Mouse (Mus musculus) adrenal gland, postnatal 25 days (tissue): ENCODE measurements at regions not wholly inside any gene's neighbourhood (a gene's known extent, or its start where the extent isn't known, plus 50 kb on each side); places are given as distances from the start of the nearest gene placed in this dataset.
"Not testable (repeated sequence)": the region's sequence is repeated elsewhere in the genome, so short reads cannot be mapped to it uniquely, and the experiment has no call there.

Source experiments
- DNase-seq: peaks from one replicate; pipeline ENCODE4 v3.0.0; 2021; ENCODE audit warnings: mixed read lengths

DNA sequence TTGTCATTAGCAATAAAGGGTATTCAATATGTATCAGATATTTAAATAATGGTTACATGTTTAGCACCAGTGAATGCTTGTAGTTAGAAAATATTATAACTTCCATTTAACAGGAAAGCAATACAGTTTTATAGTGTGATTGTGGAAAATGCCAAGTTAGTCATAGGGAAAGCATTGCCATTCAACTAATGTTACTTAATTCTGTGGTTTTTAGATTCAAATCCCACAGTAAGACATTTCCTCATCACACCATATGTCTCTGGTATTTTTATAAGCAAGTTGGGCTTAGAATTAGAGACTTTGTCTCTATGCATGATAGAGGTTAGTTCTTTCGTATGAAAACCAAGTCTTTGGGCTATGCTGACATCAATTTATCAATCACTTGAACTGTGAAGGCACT is 133.0 kb downstream of the Prr30 start:
- no peak for DNase-seq

DNA sequence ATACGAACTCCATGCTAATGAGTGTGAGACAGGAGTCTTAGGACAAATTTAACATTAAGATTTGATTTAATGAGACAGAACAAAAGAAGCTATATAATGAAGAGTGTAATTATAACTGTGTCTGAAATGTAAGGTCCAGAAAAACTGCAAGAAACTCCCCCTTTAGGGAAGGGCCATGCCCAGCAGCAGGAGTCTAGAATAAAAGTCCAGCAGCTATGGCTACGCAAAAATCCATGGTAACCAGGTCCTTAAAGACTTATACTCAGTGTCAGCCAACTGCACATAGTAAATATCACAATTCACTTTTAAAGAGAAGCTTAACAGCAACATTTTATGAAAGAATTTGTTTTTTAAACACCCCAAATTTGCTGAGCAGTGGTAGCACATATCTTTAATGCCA is 143.3 kb downstream of the Prr30 start:
- DNase-seq = no peak

DNA sequence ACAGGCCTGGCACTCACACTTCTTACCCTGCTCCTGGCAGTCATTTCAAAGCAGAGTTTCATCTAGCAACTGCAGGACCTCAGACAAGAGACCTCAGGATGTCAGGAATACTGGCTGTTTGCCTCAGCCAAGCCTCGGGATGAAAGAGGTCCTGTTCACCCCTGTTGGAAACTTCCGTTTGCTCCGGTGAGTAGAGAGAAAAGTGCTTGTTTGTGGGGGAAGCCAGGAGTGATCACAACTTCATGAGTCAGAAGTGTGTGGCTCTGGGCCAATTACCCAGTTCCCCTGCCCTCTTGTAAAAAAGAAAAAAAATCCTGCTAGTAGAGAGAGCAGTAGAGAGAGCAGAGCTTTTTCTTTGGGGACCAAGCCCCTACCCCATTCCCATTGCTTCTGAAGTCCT is 144.2 kb downstream of the Prr30 start:
- peak; percentile 71 for DNase-seq

DNA sequence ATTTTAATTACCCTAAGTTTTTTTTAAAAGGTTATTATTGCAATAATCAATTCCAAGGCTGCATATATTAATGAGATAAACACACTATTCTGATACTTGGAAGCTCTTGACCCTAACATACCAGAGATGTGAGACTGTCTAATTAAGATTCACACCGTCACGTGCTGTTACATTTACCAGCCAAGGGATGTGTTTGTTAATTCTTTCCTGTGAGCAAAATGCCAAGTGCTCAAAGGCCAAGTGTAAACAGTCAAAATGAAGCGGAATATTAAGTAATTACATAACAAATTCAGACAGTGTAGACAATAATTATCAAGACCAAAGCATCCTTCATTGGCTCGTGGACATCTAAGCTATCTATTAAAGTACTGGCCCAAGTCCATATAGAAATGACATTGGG is 145.3 kb downstream of the Prr30 start:
- no peak for DNase-seq

DNA sequence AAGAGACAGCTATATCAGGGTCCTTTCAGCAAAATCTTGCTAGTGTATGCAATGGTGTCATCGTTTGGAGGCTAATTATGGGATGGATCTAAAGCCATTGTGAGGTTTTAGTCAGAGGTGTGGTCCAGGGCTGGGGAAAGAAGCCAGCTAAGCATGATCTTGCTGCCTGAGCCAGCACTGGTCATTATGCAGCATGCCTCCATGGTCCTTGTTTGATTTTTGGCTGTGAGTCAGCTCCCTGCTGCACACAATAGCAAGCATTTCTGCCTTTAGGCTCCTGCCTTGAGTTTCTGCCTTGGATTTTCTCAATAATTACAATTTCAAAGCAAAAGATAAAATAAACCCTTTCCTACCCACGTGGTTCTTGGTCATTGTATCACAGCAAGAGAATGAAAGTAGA is 147.4 kb downstream of the Prr30 start:
- no peak for DNase-seq

DNA sequence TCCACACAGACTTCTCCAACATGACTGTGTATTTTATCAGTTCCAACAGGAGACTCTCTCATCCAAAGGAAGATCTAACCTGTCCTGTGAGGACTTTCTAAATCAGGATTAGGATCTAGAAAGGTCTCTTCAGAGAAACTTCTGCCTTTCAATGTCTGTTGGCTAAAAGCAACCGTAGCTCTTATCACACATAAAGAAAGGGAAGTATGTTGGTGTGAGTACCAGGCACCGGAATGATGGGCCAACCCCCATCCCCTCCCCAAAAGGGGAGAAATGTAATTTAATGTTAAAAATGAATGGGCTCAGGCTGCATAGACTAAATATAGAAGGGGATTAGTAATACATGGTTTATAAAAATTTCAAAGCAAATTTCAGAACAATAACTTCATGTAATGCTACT is 149.9 kb downstream of the Prr30 start:
- DNase-seq = no peak

DNA sequence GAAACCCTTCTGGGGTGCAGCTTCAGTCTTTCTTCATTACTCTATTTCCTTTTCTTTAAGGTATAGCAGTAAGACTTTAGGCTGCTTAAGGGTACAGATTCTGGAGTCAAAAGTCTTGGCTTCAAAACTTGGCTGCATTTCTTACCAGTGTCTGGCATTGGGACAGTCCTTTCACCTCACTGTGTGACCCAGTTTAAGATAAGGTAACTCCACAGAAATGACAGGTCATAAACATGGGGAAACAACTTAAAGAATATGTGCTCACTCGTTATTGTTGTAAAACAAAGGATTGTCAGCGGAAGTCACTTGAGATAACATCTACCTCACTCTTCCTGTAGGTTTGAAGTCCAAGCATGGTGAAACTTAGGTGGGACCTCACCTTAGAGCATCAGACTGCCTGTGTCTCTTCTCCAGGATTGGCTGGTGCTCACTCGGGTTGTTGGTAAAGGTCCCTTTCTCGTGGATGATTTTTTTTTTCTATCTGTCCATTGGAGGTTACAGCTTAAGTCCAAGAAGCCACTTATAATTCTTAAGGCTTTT is 150.4 kb downstream of the Prr30 start:
- no peak for DNase-seq

DNA sequence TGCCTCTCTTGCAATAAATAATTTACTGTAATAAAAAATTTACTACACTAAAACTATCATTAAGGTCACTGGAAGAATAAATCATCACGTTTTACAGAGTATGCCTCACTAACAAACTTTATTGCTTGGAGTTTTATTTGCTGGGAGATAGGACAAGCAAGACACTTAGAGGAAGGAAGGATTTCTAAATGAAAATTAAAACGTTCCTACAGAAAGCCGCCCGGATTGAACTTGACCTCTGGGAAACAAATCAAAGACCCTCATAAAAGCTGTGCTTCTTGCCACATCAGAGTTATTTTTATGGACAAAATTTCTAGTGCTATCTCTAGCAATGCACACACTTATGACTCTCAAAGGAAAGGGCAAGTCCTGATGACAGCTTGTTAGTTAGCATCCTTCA is 156.6 kb downstream of the Prr30 start:
- no peak for DNase-seq

DNA sequence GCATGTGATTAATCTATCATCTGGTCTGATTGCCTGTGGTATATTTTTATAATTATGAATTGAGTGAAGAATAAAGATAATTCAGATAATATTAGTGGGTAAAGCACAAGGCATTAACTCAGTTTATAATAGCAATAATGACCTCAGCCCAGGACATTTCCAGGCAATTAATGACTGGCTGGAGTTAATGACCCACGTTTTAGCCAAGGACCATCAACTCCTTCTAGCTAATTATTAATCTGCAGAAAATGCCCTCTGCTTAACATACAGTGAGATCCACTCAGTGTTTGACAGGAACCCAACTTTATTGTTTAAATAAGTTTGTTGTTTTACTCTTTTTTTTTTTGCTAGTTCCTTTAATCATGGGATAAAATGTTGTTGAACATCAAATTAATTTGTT is 199.1 kb downstream of the Prr30 start:
- no peak for DNase-seq

DNA sequence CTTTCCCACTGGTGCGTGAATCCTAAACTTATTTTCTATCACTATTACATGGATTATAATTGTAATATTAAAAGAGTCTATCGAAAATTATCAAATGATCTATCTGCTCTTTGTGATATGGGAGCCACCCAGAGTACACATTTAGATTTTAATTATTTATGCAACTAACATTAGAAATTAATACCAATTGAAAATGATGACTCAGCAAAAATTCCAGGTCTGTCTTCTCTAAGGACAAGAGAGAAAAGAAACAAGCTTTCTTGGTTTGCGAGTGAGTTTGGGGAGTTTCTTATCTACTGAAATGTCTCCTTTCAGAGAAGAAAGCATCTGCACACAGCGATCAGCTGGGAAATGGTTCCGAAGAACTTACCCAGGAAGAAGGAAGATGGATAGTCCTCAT is 219.4 kb downstream of the Prr30 start:
- no peak for DNase-seq

DNA sequence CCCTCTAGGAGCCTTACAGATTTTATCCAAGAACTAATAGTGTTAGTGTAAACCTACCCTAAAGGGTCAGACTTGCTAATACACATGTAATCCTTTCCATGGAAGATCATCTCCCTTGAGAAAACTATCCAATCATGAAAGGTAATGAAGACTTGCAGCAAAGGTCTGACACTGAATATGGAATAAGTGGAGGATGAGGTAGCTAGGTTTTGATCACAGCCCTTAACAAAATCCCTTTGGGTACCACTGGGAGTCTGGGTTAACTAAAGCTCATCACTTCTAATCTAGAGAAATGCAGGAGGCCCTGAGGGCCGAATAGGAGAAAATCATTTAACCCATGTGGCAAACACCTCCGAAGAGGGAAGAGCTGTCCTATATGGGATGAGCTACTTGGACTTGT is 221.6 kb downstream of the Prr30 start:
- DNase-seq = no peak

DNA sequence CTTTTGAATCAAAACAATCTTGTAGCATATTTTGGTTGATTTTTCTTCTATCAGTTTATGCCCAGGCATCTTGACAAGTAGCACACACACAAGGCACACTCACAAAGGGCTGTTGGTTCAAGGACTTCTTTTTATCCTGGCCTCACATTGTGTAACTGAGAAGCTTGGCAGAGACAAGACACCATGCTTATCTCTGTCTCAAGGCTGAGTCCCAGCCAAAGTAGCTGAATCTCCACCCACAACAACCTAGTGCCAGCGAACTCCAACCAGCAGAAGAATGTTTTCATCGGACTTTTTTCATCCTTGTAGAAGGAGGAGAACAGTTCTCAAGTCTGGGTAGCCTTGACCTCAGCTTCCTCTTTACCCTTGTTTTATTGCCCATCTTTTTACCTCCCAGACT is 229.2 kb downstream of the Prr30 start:
- peak; percentile 35 for DNase-seq

DNA sequence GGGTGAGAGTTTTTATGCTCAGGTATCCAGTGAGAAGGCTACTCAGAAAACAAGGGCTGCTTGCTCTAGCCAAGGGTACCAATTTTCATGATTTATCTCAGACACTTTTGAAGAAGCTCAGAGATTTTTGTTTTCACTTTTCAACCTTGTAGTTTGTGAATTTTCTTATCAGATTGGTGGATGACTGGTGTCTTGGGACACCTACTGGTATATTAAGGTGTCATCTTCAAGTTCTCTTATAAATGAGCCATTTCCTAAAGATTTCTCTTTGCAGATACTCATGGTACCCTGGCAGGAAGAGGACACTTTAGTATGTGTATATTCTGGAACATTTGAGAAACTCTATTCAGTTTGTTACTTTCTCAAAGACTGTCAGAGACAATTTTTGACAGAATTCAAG is 239.9 kb downstream of the Prr30 start:
- DNase-seq = no peak

DNA sequence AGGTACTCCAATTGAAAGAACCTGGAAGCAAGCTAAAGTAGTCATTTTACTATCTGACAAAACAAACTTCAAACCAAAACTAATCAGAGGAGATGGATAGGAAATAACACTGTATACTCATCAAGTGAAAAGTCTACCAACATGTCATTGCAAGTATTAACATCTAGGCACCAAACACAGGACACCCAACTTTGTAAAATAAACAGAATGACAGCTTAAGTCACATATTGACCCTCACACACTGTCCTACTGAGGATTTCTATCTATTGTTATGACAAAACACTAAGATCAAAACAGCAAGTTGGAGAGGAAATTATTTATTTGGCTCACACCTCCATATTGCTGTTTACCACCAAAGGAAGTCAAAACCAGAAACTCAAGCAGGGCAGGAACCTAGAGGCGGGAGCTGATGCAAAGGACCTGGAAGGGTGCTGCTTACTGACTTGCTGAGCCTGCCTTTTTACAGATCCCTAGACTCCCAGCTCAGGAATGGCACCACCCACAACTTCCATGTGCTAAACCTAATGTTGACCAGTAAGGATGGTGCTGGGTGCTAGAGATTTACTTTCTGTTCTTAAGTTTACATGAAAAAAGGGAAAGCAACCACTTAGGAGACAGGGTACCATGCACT is 244.2 kb downstream of the Prr30 start:
- DNase-seq = no peak

DNA sequence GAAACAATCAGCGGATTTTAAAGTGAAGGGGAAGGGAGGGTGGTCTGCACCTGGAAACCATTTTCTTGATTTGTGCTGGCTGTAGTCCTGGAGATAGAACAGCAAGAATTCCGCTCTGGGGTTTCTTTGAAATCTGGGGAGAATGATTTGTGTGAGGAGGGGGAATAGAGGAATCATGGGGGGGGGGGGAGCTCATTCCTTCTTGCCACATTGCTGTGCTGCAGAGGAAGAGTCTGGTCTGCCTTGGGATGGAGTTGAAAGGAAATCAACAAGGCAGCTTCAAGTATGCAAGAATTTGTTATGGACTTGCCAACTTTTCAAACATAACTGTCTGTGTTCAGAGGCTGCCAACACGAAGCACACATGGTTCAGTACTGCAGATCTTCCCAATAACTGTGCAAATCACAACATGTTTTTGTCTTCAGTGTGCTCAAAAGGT is 249.4 kb downstream of the Prr30 start:
- no peak for DNase-seq

DNA sequence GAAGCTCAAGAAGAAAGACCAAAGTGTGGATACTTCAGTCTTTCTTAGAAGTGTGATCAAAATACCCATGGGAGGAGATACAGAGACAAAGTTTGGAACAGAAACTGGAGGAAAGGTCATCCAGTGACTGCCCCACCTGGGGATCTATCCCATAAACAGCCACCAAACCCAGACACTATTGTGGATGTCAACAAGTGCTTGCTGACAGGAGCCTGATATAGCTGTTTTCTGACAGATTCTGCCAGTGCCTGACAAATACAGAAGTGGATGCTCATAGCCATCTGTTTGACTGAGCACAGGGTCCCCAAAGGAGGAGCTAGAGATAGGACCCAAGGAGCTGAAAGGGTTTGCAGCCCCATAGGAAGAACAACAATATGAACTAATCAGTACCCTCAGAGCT is 252.5 kb downstream of the Prr30 start:
- not testable (repeated sequence) for DNase-seq

DNA sequence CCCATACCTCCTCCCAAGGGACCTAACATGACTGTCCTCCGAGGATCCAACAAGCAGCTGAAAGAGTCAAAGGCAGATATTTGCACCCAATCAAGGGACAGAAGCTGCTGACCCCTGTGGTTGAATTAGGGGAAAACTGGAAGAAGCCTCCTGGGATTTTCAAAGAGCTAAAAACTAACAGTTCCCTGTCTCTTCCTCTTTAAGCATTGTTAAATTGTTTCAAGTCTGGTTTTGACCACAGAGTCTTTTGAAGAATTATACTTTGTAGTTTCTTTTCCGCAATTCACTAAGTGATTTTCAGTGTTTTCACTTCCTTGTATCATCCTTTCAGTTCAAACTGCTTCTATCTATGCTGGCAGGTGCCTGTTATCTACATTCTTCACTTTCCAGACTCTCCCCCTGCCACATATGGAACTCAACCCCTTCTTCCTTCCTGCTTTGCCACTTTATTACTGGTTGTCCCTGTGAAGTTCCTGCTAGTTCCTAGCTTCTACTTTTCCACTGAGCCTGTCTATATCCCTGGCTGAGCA is 262.7 kb downstream of the Prr30 start:
- DNase-seq = no peak

DNA sequence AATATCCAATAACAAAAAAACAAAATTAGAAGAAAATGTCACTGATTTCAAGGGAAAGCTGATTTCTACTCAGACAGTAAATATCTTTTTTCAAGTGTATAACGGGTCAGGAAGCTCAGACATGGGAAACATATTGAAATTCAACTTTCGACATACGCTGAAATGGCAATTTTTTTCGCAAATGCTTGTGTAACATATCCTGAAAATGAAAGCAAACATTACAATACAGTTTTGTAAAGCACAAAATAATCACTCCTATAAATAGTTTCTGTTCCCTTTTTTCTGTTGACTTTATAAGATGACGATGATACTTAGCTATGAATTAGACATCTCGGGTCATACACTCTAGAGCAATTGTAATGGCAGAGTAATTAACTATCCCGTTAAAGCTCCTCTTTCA is 265.6 kb downstream of the Prr30 start:
- DNase-seq = no peak

DNA sequence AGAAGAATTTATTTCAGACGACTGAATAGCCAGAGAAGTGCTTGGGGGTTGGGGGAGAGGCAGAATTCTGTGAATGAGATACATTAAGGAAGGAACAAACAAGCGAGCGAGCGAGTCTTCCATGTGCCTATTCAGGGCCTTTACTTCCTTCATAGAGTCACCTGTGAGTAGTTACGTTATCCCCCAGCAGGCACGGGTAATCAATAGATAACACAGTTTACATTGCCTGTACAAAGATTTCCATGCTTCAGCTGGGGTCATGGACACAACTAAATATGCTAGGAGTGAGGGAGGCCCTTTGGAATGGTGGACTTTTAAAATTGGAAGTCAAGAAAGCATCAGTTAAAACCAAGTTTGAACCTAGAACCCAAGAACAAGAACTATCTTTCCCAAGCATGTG is 275.2 kb downstream of the Prr30 start:
- no peak for DNase-seq

DNA sequence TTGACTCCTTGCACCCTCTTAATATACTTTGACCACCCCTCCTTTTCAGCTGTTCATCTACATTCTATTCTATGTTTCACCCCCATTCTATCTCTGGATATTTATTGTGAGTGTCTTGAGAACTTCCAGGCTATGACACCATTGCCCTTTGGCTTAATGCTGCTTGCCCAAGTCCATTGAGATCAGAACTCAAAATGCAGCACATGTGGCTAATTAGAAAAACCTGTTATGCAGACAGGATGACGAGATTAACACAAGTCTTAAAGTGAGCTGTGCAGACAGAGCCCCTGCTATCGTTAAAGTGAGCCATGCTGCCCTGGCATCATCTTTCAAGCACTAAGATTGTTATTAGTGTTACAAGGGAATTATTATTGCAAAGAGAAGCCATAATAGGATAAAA is 299.9 kb downstream of the Prr30 start:
- DNase-seq = no peak

DNA sequence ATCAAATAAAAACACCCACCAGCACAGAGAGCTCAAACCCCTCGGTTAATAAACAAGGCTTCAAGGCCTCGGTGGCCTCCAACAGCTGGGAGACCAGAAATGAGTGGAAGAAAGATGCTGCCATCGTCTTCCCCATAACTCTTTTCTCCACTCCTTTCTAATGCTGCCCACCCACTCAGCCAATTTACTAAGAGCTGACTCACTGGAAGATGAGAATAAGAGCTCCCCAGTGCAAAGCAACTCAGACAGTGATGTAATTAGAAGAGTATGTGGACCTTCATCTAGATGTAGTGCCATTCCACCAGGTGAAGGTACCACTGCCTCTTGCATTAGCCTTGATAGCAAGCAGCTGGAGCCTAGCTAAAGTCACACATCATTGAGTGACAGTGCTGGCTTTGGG is 301.1 kb downstream of the Prr30 start:
- no peak for DNase-seq

DNA sequence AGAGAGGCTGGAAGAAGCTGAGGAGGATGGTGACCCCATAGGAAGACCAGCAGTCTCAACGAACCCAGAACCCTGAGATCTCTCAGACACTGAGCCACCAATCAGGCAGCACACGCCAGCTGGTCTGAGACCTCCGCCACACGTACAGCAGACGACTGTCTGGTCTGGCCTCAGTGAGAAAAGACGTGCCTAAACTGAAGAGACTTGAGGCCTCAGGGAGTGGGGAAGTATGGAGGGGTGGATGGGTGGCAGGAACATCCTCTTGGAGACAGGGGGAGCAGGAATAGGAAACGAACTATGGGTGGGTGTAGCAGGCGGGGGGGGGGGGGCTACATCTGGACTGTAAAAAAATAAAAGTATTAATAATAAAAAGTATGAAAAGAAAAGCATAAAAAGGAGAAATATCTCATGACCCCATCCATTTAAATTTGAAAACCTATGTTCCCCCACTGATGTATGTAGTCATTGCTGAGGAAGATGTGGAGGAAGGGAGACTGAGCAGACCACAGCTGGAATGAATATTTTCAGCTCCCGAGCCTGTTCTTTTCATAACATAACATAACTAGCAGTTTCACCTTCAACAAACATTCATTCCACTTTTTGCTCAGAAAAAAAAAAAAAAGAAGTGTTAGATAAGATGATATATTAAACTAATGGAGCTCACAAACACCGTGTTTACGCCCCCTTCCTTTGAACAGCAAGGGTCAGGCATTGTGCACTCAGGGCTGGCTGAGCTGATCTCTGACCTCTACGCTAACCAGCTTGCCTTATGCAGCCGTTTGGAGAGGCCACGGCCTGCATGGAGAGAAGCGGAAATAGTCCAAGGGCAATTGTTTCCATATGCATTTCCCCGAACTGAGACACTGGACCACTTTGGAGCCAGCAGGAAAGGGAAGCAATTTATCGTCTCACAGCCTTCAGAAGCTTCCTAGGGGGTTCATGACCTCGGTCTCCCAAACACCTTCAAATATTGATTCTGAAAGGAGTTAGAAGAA is 310.7 kb downstream of the Prr30 start:
- peak; percentile 2 for DNase-seq

DNA sequence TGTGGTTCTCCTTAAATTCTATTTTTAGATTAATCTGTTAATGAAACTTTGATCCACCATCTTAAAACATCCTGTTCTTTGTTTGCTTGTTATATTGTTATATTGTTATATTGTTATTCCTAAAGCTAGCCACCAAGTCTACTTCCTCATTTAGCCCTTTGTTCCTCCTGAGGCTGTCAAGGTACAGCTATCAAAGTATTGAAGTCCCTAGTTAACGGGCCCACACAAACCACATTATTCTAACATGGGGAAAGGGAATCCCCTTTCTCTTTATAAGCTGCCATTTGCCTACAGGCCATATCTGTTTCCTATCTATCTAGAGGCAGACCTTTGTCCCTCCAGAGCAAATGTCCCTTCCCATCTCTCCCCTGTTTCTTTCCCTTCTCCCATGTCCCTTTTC is 317.0 kb downstream of the Prr30 start:
- no peak for DNase-seq
